Mouse (Mus musculus) layer of hippocampus, adult 2 months (tissue): ENCODE measurements around the gene Adora1. TPM values are rescaled to one million over a fixed set of nuclear protein-coding genes. Genes with fewer than 3 reads are reported as not detected.
A peak's percentile ranks its signal among the peaks of the same experiment; 100 is the strongest.

Experiments
- DNase-seq, 2 experiments: peaks; one replicate each; pipeline ENCODE4 v3.0.0; 2022; ENCODE audit warnings: low spot score in 2 of 2
- H3K27ac ChIP-seq: fragments of 200-600 bp; 2 replicates; pipeline ENCODE4 v1.8.1; 2022
- H3K4me3 ChIP-seq: fragments of 200-600 bp; 2 replicates; pipeline ENCODE4 v1.8.1; 2022; ENCODE audit warnings: mild to moderate bottlenecking
- CTCF ChIP-seq: fragments of 200-600 bp; conservative IDR thresholded peaks from 2 replicates; pipeline ENCODE4 v1.8.1; 2022; ENCODE audit warnings: antibody characterized with exemption, mild to moderate bottlenecking, moderate library complexity
- long read RNA-seq, 2 experiments: library from polyadenylated mRNA; stranded (forward); transcript quantifications; one replicate each; pipeline ENCODE4 v2.0.0; 2021; ENCODE audit warnings: borderline mapping rate in 2 of 2
- total RNA-seq, 2 experiments: library from RNA; stranded (reverse); gene quantifications; 2 replicates each; pipeline ENCODE4 v1.2.3; 2021

Adora1 gene
- 100 to 1,000 TPM; 202 to 221 TPM for total RNA-seq
- long read RNA-seq, experiment 1, full-length matches to known transcripts, result 73 of 138 reads
- long read RNA-seq, experiment 1, partial matches to known transcripts, result 0 of 138 reads
- long read RNA-seq, experiment 1, other reads (novel, unspliced or antisense), result 65 of 138 reads
- long read RNA-seq, experiment 2, full-length matches to known transcripts, result 95 of 193 reads
- long read RNA-seq, experiment 2, partial matches to known transcripts, result 0 of 193 reads
- long read RNA-seq, experiment 2, other reads (novel, unspliced or antisense), result 98 of 193 reads

DNA sequence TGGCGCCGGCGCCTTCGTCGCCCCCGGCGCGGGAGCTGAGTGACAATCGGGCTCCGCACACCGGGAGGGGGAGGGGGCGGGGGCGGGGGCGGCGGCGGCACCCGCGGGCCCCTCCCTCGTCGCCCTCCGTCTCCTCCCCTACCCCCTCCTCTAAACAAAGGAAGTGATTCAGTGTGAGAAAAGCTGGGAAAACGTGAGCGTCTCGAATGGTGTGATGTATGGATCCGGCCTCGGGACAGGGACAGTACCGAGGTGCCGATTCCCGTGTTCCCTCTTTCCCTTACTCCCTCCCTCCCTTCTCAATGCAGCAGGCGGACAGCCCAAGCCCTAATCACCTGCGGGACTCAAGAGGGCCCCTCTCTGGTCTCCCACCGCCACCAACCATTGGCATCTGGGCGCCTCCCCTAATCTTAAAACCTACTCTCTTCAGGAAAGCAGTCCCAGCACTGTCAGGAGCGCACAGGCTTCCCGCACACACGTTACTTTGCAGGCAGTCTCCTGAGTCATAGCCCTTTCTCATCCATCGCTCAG is at the start of gene Adora1:
Gene Adora1 (minus strand): TSS at position 41 of the 531 bp plus-strand sequence.
- TF ChIP-seq CTCF, result no peak
- no peak for DNase-seq
- Histone ChIP-seq H3K27ac (peak within 1 kb of the TSS; percentile 96), H3K4me3 (peak within 1 kb of the TSS; percentile 66)

DNA sequence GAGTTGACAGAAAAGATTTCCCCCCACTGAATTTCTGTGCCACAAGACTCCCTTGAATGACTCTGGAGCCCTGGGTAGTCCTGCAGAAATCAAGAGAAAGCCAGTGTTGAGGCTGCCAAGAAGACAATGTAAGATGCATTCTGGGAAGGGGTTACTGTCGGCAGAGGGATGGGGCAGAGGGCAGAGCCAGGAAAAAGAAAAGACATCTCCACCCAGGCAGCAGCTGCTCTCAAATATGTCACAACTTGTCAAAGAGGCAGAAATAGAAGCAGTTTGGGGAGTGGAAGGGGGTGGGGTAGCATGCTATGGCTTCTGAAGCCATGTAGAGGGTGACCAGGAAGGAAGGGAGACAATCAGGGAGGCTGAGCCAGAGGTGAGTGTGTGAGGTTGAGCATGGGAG is 47.9 kb upstream of the Adora1 start:
- TF ChIP-seq CTCF, result no peak
- no peak for DNase-seq
- H3K27ac ChIP-seq, result peak overlapping the region; percentile 36; the same call in 1 of the 2 replicates
- no peak overlapping the region for H3K4me3 ChIP-seq

DNA sequence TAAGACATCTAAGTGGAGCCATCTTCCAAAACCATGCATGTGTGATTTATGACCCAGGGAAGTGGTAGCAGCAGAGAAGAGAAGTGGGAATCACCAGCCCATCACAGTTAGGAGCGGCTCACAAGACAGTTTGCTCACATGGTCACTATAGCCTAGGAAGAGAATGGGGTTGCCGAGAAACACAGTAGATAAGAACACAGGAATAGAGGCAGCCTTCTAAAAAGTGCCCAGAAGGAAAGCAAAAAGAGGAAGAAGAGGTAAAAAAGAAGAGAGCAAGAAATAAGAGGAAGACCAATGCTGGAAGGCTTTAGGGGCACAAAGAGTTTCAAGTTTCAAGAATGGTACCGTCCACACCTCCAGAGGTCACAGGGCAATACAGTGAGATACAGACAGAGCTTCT is 47.1 kb upstream of the Adora1 start:
- Histone ChIP-seq H3K4me3 (no peak overlapping the region), H3K27ac (peak overlapping the region; percentile 36)
- TF ChIP-seq CTCF, result no peak
- no peak for DNase-seq

GRCm38 (mm10) chr1:134281563-134281962 is 46.3 kb upstream of the Adora1 start:
- Histone ChIP-seq H3K27ac (no peak overlapping the region), H3K4me3 (no peak overlapping the region)
- DNase-seq, result no peak
- peak; percentile 51 for TF ChIP-seq CTCF

DNA sequence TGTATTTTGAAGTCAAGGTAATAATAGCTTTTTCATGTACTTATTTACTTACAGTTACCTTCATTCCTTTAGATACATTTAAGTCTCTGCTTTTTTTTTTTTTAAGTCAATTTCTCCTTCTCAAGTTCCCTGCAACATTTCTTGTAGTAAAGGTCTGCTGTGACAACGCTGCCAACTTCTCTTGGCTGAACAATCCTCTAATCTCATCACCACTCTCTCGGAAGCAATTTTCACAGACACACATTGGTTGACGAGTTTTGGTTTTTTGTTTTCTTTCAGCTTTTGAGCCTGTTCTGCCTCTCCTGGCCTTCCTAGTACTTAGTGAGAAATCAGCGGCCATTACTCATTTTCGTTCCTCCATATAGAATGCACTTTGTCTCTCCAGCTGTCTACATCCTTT is 44.9 kb upstream of the Adora1 start:
- Histone ChIP-seq H3K27ac (no peak overlapping the region), H3K4me3 (no peak overlapping the region)
- TF ChIP-seq CTCF, result no peak
- no peak for DNase-seq

- Histone ChIP-seq H3K27ac (peak overlapping the region; percentile 86), H3K4me3 (no peak overlapping the region)
- TF ChIP-seq CTCF, result no peak
- DNase-seq, result no peak
These were observed 41.6 kb upstream of the Adora1 start for GRCm38 (mm10) chr1:134276823-134277222.

DNA sequence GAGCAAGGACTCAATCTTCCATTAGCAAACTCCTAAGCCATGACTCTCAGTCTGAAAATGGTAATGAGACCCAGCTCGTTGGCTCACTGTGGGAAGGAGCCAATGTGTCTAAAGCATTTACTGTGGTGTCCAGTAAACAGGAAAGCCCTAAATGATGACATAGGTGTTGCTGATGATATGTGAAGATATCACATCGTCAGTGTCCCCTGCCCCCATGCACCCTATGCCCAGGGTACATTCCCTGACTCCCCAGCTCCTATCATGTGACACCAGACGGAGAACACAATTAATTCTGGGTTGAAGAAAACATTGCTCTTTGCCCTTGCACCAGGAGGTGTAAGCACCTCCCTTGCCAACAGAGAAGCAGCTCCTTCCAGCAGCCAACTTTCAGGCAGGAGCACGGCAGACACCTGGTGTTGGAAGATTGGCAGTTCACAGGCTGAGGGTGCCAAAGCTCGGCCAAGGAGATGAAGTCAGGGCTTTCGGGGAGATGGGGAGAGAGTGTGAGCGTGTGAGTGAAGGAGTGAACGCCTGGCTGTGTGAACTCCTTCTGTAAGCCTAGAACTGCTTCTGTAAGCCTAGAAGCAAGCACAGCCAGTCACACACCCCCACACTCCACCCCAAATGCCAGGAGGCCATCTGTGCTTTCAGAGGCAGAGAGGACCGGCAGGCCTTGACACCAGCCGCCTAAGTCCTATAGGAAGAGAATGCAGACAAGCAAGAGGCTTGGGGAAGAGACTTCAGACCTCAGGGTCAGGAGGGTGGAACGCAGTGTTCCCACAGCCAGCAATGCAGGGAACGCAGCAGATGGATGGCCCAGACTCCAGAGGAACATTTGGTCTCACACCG is 40.6 kb upstream of the Adora1 start:
- TF ChIP-seq CTCF, result no peak
- peak overlapping the region; percentile 86 for H3K27ac ChIP-seq
- H3K4me3 ChIP-seq, result no peak overlapping the region
- DNase-seq, result no peak

DNA sequence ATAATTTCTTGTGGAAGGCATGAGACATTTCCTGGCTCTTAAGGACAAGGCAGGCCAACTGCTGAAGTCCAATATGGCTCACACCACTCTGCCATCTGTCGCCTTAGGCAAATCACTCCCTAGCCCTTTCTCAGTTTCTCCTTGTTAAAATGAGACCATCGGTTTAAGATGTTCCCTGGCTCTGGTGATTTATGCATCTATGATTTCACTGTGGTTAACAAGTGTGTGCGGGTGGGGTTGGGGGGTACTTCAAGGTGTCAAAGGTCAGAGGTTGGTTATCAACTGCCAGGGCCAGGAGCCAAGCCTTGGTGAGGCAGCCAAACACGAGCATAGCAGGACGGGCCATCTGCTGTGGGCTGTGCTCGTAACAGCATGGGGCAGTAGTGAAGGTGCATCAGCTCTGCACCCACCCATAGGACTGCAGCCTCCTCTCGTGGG is 39.3 kb upstream of the Adora1 start:
- no peak for TF ChIP-seq CTCF

GRCm38 (mm10) chr1:134273493-134274395 is 38.5 kb upstream of the Adora1 start:
- H3K4me3 ChIP-seq, result no peak overlapping the region
- peak overlapping the region; percentile 86 for H3K27ac ChIP-seq
- TF ChIP-seq CTCF, result no peak
- peak in 1 of 2 experiments; percentile 65 for DNase-seq

More for the DNA sequence above, 39.3 kb upstream of the Adora1 start:
- peak overlapping the region; percentile 86 for H3K27ac ChIP-seq
- DNase-seq, result no peak
- no peak overlapping the region for H3K4me3 ChIP-seq

GRCm38 (mm10) chr1:134272754-134273250 is 37.6 kb upstream of the Adora1 start:
- no peak for DNase-seq
- Histone ChIP-seq H3K4me3 (no peak overlapping the region), H3K27ac (peak overlapping the region; percentile 86)
- TF ChIP-seq CTCF, result no peak

DNA sequence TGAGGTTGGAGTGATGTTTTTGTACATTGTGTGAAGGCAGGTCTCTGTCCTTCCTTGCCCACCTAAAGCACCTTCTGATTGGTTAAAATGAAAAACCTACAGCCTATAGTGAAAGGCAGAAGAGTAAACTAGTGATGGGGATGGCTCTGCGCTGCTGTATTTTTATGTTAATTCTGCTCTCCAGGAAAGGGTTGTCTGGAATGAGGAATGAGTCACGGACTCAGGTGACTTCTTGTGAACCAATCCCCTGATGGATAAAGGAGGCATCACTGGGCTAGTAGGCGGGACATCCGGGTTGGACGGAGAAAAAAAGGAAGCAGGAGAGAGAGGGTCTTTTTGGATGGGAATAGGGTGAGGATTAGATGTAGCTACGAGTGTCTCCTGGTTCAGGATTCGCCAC is 34.8 kb upstream of the Adora1 start:
- TF ChIP-seq CTCF, result no peak

GRCm38 (mm10) chr1:134265797-134266196 is 30.6 kb upstream of the Adora1 start:
- no peak for DNase-seq
- Histone ChIP-seq H3K27ac (peak overlapping the region; percentile 59; the same call in 1 of the 2 replicates), H3K4me3 (no peak overlapping the region)
- TF ChIP-seq CTCF, result no peak

More for the DNA sequence above, 34.8 kb upstream of the Adora1 start:
- H3K4me3 ChIP-seq, result no peak overlapping the region
- no peak overlapping the region for H3K27ac ChIP-seq
- DNase-seq, result no peak
